Mouse (Mus musculus) G1E (cell line): Measurements from ENCODE around the gene Rassf4.

Experiments
- CTCF ChIP-seq: IDR thresholded peaks from 2 replicates; pipeline ENCODE4 v1.5.1; 2012; ENCODE audit warnings: low read depth, low read length, inconsistent platforms, mixed read lengths
- GATA1 ChIP-seq: IDR thresholded peaks from 2 replicates; pipeline ENCODE4 v1.6.1; 2012; ENCODE audit warnings: borderline replicate concordance, low read length, inconsistent platforms, mixed read lengths

DNA sequence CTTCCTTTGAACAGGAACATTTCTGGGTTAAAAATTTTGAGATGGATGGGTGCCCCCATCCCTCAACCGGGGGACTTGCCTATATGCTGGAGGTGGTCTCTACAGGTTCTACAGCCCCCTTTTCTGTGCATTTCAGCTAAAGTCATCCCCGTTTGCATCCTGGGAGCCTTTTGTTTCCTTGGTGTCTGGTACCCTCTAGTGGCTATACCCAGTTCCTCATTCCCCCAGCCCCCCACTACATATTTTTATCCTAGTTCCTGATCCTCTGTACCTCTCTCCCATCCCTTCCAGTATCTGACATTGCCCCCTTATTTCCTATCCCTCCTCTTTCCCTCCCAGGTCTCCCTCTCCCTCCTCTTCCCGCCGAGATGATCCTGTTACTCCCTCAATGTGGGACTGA is 66.5 kb downstream of the Rassf4 start:
- no peak for TF ChIP-seq GATA1
- no peak for TF ChIP-seq CTCF
